Mouse (Mus musculus): ENCODE measurements around the gene Bcl11b. TPM values are rescaled to one million over a fixed set of nuclear protein-coding genes. Genes with fewer than 3 reads are reported as not detected.

The Bcl11b gene
- polyA plus RNA-seq, 1 experiment from 2014 or later, result 4.6 TPM

DNA sequence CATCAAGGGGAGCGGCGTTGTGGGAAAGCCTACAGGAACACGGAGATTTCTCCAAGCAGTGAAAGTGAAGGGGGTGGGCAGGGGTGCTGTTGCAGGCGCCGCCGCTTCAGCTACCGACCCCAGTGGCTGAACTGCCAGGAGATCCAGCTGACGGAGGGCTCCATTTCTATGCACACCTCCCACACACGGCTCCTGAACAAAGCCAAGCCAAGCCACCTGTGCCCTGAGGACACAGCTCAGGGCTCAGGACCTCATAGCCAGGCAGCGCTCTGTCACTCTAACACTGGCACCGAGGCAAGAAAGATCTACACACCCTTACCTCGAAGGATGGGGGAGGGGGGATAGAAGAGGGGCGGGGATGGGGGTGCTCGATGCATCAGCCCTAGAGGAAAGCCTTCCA, 25.3 kb downstream of the Bcl11b start:
- H3K4me2 ChIP-seq (replicated peaks; ENCODE audit: low read depth), result no peak overlapping the region
- H3K4me3 ChIP-seq (ENCODE audit: low read depth, low read length), result no peak overlapping the region
- no peak overlapping the region for H3K27ac ChIP-seq (replicated peaks)
- no peak for DNase-seq (ENCODE audit: low spot score)
- no peak overlapping the region for H3K9ac ChIP-seq (ENCODE audit: low read length)
- H3K4me1 ChIP-seq (replicated peaks; ENCODE audit: control insufficient read depth, insufficient read depth), result peaks cover 9% of the 10 kb centered on the region; the same call in 1 of the 2 replicates
- TF ChIP-seq EP300 (optimal IDR thresholded peaks at IDR 0.05) (no peak), CTCF (IDR thresholded peaks at IDR 0.05; ENCODE audit: low read depth) (no peak)
- no peaks in the 10 kb centered on the region for H3K27me3 ChIP-seq (ENCODE audit: control insufficient read depth, insufficient read depth, low read length)
- WGBS, result 38% methylated on average over 14 of the region's 14 CpGs
- H3K36me3 ChIP-seq (ENCODE audit: control insufficient read depth, insufficient read depth, low read length), result no peaks in the 10 kb centered on the region
- no peaks in the 10 kb centered on the region for H3K9me3 ChIP-seq (ENCODE audit: control insufficient read depth, low read length)
- ATAC-seq (ENCODE audit: low FRiP score, low TSS enrichment), result no peak

DNA sequence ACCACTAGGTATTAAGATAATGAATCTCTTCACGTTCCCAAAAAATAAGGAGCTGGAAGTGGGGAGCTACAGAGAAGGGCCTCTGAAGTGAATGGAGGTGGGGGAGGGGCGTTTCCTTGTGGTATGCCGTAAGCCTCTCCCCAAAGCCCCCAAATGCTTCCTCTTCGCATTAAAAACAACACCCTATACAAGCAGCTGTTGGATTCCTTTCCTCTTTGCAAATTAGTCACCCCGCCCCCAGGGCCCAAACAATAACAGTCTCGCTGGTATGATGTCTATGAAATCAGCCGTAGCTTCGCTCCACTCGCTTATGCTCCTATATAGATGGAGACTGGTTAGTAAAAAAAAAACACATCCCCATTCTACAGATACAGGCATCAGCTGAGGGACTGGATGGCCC, 25.9 kb downstream of the Bcl11b start:
- H3K36me3 ChIP-seq (ENCODE audit: control insufficient read depth, insufficient read depth, low read length), result no peaks in the 10 kb centered on the region
- no peak overlapping the region for H3K9ac ChIP-seq (ENCODE audit: low read length)
- H3K27ac ChIP-seq (replicated peaks), result no peak overlapping the region
- H3K27me3 ChIP-seq (ENCODE audit: control insufficient read depth, insufficient read depth, low read length), result no peaks in the 10 kb centered on the region
- H3K4me3 ChIP-seq (ENCODE audit: low read depth, low read length), result no peak overlapping the region
- ATAC-seq (ENCODE audit: low FRiP score, low TSS enrichment), result no peak
- TF ChIP-seq EP300 (optimal IDR thresholded peaks at IDR 0.05), result no peak
- no peak for TF ChIP-seq CTCF (IDR thresholded peaks at IDR 0.05; ENCODE audit: low read depth)
- H3K4me1 ChIP-seq (replicated peaks; ENCODE audit: control insufficient read depth, insufficient read depth), result peaks cover 9% of the 10 kb centered on the region; the same call in 1 of the 2 replicates
- H3K4me2 ChIP-seq (replicated peaks; ENCODE audit: low read depth), result no peak overlapping the region
- 34% methylated on average over 9 of the region's 9 CpGs for WGBS
- DNase-seq (ENCODE audit: low spot score), result no peak
- H3K9me3 ChIP-seq (ENCODE audit: control insufficient read depth, low read length), result no peaks in the 10 kb centered on the region

DNA sequence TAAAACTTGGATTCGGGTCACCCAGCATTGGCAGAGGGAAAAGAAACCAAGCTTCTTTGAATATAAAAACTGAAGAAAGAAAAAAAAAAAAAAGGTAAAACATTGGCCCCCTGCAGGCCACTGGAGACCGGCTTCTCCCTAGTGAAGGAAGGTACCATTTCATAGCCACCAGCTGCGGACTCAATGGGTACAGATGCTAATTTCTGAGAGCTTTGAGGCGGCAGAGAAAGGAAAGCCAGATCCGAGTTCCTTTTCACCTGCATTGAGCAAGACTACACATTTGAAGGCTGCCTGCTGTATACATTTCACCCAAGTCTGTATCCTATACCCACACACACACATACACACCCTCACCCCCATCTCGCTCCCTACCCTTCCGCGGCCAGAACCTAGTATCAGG, 26.3 kb downstream of the Bcl11b start:
- Histone ChIP-seq H3K4me3 (ENCODE audit: low read depth, low read length) (no peak overlapping the region), H3K9ac (ENCODE audit: low read length) (no peak overlapping the region), H3K36me3 (ENCODE audit: control insufficient read depth, insufficient read depth, low read length) (no peaks in the 10 kb centered on the region), H3K9me3 (ENCODE audit: control insufficient read depth, low read length) (no peaks in the 10 kb centered on the region), H3K27ac (replicated peaks) (no peak overlapping the region), H3K4me1 (replicated peaks; ENCODE audit: control insufficient read depth, insufficient read depth) (peaks cover 9% of the 10 kb centered on the region; the same call in 1 of the 2 replicates), H3K4me2 (replicated peaks; ENCODE audit: low read depth) (no peak overlapping the region), H3K27me3 (ENCODE audit: control insufficient read depth, insufficient read depth, low read length) (no peaks in the 10 kb centered on the region)
- TF ChIP-seq EP300 (optimal IDR thresholded peaks at IDR 0.05), result no peak
- TF ChIP-seq CTCF (IDR thresholded peaks at IDR 0.05; ENCODE audit: low read depth), result no peak
- DNase-seq (ENCODE audit: low spot score) (no peak), ATAC-seq (ENCODE audit: low FRiP score, low TSS enrichment) (no peak)
- 70% methylated on average over 8 of the region's 8 CpGs for WGBS

DNA sequence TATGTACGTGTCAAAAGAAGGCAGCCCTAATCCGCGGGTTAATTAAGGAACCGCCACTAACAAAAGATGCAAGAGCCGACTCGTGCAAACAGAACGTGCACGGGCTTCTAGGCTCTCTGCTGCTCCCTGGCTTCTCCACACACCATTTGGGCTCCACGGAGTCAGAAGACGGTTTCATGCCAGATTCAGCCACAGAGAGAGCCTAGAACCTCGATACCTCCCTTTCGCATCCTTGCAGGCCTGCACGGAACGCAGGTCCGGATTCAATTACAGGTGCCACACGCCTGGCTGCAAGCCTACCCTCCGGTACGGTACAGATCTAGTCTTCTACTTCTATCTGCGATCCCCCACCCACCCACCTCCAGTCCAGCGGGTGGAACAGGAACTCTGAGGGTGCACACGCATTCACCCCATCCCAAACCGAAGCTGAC, 26.8 kb downstream of the Bcl11b start:
- Histone ChIP-seq H3K4me1 (replicated peaks; ENCODE audit: control insufficient read depth, insufficient read depth) (peaks cover 9% of the 10 kb centered on the region; the same call in 1 of the 2 replicates), H3K27me3 (ENCODE audit: control insufficient read depth, insufficient read depth, low read length) (no peaks in the 10 kb centered on the region), H3K36me3 (ENCODE audit: control insufficient read depth, insufficient read depth, low read length) (no peaks in the 10 kb centered on the region), H3K4me3 (ENCODE audit: low read depth, low read length) (no peak overlapping the region), H3K9ac (ENCODE audit: low read length) (no peak overlapping the region), H3K9me3 (ENCODE audit: control insufficient read depth, low read length) (no peaks in the 10 kb centered on the region), H3K27ac (replicated peaks) (peak overlapping the region; percentile 49; the same call in 1 of the 2 replicates), H3K4me2 (replicated peaks; ENCODE audit: low read depth) (peak overlapping the region; percentile 28)
- TF ChIP-seq CTCF (IDR thresholded peaks at IDR 0.05; ENCODE audit: low read depth), result peak; percentile 65
- no peak for TF ChIP-seq EP300 (optimal IDR thresholded peaks at IDR 0.05)
- peak; percentile 47 for DNase-seq (ENCODE audit: low spot score)
- 38% methylated on average over 22 of the region's 22 CpGs for WGBS
- ATAC-seq (ENCODE audit: low FRiP score, low TSS enrichment), result no peak

DNA sequence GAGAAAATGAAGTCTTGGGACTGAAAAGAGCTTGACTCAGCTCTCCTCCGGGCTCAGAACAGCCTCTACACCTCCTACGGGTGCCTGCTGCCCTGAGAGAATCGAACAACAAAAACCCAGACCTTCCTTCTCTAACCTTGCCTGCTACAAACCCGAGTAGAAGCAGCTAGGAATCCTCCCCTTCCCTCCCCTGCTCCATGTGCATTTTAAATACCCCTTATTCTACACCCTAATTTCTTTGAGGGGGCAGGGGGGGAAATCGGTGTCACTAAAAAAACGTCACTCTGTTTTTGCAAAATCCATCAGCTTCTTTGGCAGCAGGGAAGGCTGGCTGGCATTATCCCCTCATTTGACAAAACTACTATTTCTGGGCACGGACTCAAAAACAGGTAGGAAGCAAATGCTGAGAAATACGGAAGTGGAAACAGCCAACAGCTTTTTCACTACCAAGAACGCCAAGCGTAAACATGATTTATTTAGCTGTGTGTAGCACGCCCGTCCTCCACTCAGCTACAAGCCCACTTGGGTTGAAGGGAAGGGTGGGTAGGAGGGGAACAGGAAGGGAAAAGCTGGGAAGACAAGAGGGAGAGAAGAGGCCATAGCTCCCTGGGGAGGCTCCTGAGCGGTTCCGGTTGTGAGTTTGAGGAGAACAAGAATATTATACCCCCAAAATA, 27.4 kb downstream of the Bcl11b start:
- 0 out of 2 replicates have a peak overlapping the region, but pooled peaks have one; percentile 1 for H3K9ac ChIP-seq (ENCODE audit: low read length)
- DNase-seq (ENCODE audit: low spot score), result no peak

DNA sequence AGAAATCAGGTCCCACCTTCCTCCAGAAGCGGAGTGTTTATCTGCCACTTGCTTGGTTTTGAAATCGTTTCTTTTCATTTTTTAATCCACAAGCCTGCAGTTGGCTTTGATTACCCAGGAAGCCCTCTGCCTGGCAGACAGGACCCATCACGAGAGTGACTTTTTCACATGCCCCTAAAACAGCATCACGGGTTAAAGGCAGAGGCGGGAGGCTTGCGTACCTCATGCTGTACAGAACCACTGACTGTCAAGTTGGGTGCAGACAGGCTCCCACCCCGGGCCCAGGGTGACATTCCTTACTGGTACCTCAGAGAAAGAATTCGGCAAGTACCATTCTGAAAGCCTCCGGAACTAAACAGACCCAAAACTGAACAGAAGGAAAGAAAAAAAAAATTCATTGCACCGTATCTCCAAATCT, 27.9 kb downstream of the Bcl11b start:
- ATAC-seq (ENCODE audit: low FRiP score, low TSS enrichment) (no peak), DNase-seq (ENCODE audit: low spot score) (no peak)
- H3K27ac ChIP-seq (replicated peaks), result no peak overlapping the region
- no peak overlapping the region for H3K4me2 ChIP-seq (replicated peaks; ENCODE audit: low read depth)
- TF ChIP-seq CTCF (IDR thresholded peaks at IDR 0.05; ENCODE audit: low read depth), result no peak
- TF ChIP-seq EP300 (optimal IDR thresholded peaks at IDR 0.05), result no peak
- no peaks in the 10 kb centered on the region; the same call in 1 of the 2 replicates for H3K36me3 ChIP-seq (ENCODE audit: control insufficient read depth, insufficient read depth, low read length)
- no peaks in the 10 kb centered on the region for H3K27me3 ChIP-seq (ENCODE audit: control insufficient read depth, insufficient read depth, low read length)
- peaks cover 8% of the 10 kb centered on the region; the same call in 1 of the 2 replicates for H3K4me1 ChIP-seq (replicated peaks; ENCODE audit: control insufficient read depth, insufficient read depth)
- H3K4me3 ChIP-seq (ENCODE audit: low read depth, low read length), result no peak overlapping the region
- no peaks in the 10 kb centered on the region for H3K9me3 ChIP-seq (ENCODE audit: control insufficient read depth, low read length)
- WGBS, result 75% methylated on average over 10 of the region's 10 CpGs
- no peak overlapping the region for H3K9ac ChIP-seq (ENCODE audit: low read length)

More for the DNA sequence above, 27.4 kb downstream of the Bcl11b start:
- peak overlapping the region; percentile 49; the same call in 1 of the 2 replicates for H3K27ac ChIP-seq (replicated peaks)
- peak overlapping the region; percentile 28 for H3K4me2 ChIP-seq (replicated peaks; ENCODE audit: low read depth)
- no peak overlapping the region for H3K4me3 ChIP-seq (ENCODE audit: low read depth, low read length)
- peaks cover 9% of the 10 kb centered on the region; the same call in 1 of the 2 replicates for H3K4me1 ChIP-seq (replicated peaks; ENCODE audit: control insufficient read depth, insufficient read depth)
- 32% methylated on average over 14 of the region's 14 CpGs for WGBS
- TF ChIP-seq EP300 (optimal IDR thresholded peaks at IDR 0.05) (no peak), CTCF (IDR thresholded peaks at IDR 0.05; ENCODE audit: low read depth) (no peak)
- H3K9me3 ChIP-seq (ENCODE audit: control insufficient read depth, low read length), result no peaks in the 10 kb centered on the region
- no peak for ATAC-seq (ENCODE audit: low FRiP score, low TSS enrichment)
- no peaks in the 10 kb centered on the region for H3K27me3 ChIP-seq (ENCODE audit: control insufficient read depth, insufficient read depth, low read length)
- H3K36me3 ChIP-seq (ENCODE audit: control insufficient read depth, insufficient read depth, low read length), result no peaks in the 10 kb centered on the region; the same call in 1 of the 2 replicates

All from stomach, postnatal 0 days (tissue).